ENCODE assay signal across 15 mouse cellular contexts in genomic region chr7:19755008-19755407, GRCm38 (mm10). TPM values are rescaled to one million over a fixed set of nuclear protein-coding genes. Genes with fewer than 3 reads are reported as not detected.
A peak's percentile ranks its signal among the peaks of the same experiment; 100 is the strongest.
DNase-seq lines count a peak whose midpoint lies in the region; ATAC-seq and TF ChIP-seq lines count a peak whose summit lies in the region.
"Had no signal": no experiment of that assay in that cellular context is flagged by ENCODE, and none has a peak within 500 bp of the region (broad histone marks: within the 10 kb centered on the region; RNA-seq: fewer than 3 reads in every experiment).

No protein-coding gene starts in this region.

- peaks cover 5% of the 10 kb centered on the region for H3K4me1 ChIP-seq in ES-Bruce4 (ENCODE audit: control insufficient read depth, insufficient read depth, low read length)
- peaks cover 22% of the 10 kb centered on the region for H3K4me1 ChIP-seq in intestine, embryonic 16.5 days (ENCODE audit: control insufficient read depth, insufficient read depth, low read length)
- no peaks in the 10 kb centered on the region for H3K4me1 ChIP-seq in thymus, adult 2 months (replicated peaks; ENCODE audit: control insufficient read depth, insufficient read depth, low read length)
- peaks cover 4% of the 10 kb centered on the region; the same call in 1 of the 2 replicates for H3K4me1 ChIP-seq in forebrain, postnatal 0 days (ENCODE audit: insufficient read depth)

- H3K36me3 ChIP-seq in ES-Bruce4 (ENCODE audit: control insufficient read depth, insufficient read depth, low read length, poor library complexity, severe bottlenecking) = peaks cover 10% of the 10 kb centered on the region
- peaks cover 3% of the 10 kb centered on the region; the same call in 1 of the 2 replicates for H3K36me3 ChIP-seq in intestine, embryonic 16.5 days (ENCODE audit: control insufficient read depth, insufficient read depth, low read length)
- no peaks in the 10 kb centered on the region for H3K36me3 ChIP-seq in thymus, adult 2 months (ENCODE audit: control insufficient read depth, insufficient read depth, low read length)
- no peaks in the 10 kb centered on the region; the same call in 1 of the 2 replicates for H3K36me3 ChIP-seq in forebrain, postnatal 0 days (ENCODE audit: insufficient read depth)
- H3K36me3 ChIP-seq: neural tube, embryonic 12.5 days had no signal

- peak overlapping the region; percentile 57; the same call in 1 of the 2 replicates for H3K27ac ChIP-seq in layer of hippocampus, adult 2 months
- no peak overlapping the region for H3K27ac ChIP-seq in ES-Bruce4 (ENCODE audit: insufficient read depth, low read length)
- H3K27ac ChIP-seq in intestine, embryonic 16.5 days (ENCODE audit: low read length) = peak overlapping the region; percentile 72
- no peak overlapping the region for H3K27ac ChIP-seq in thymus, adult 2 months (ENCODE audit: control insufficient read depth, insufficient read depth, low read length)
- H3K27ac ChIP-seq in forebrain, postnatal 0 days (ENCODE audit: low read depth, low read length) = no peak overlapping the region
- H3K27ac ChIP-seq: neural tube, embryonic 12.5 days had no signal

- TF ChIP-seq EP300 in ES-Bruce4 (IDR thresholded peaks at IDR 0.05; ENCODE audit: insufficient read depth, low read depth, low read length) = no peak

- ATAC-seq in intestine, embryonic 16.5 days = no peak
- no peak for ATAC-seq in forebrain, postnatal 0 days
- ATAC-seq: hindbrain, postnatal 0 days had no signal

- H3K4me3 ChIP-seq in layer of hippocampus, adult 2 months = no peak overlapping the region
- no peak overlapping the region for H3K4me3 ChIP-seq in ES-Bruce4 (ENCODE audit: low read depth, low read length)
- H3K4me3 ChIP-seq in intestine, embryonic 16.5 days (ENCODE audit: low read length) = no peak overlapping the region
- no peak overlapping the region for H3K4me3 ChIP-seq in thymus, adult 2 months (ENCODE audit: control insufficient read depth, insufficient read depth, low read length)
- no peak overlapping the region for H3K4me3 ChIP-seq in forebrain, postnatal 0 days (ENCODE audit: low read depth, low read length)
- H3K4me3 ChIP-seq: neural tube, embryonic 12.5 days had no signal

- 73% methylated on average over 2 of the region's 2 CpGs for WGBS in intestine, embryonic 16.5 days
- WGBS in thymus, adult 2 months = 90% methylated on average over 2 of the region's 2 CpGs
- WGBS in forebrain, postnatal 0 days = 83% methylated on average over 2 of the region's 2 CpGs

- TF ChIP-seq CTCF in layer of hippocampus, adult 2 months (conservative IDR thresholded peaks at IDR 0.05) = peak; percentile 39
- peak; percentile 55 for TF ChIP-seq CTCF in ES-Bruce4 (IDR thresholded peaks at IDR 0.05; ENCODE audit: low read depth, low read length)
- no peak for TF ChIP-seq CTCF in thymus, adult 2 months (IDR thresholded peaks at IDR 0.05; ENCODE audit: borderline replicate concordance, control insufficient read depth, extremely low read depth, insufficient read depth, low read length, poor library complexity)
- TF ChIP-seq CTCF in forebrain, postnatal 0 days (IDR thresholded peaks at IDR 0.05; ENCODE audit: low read depth) = no peak

- TF ChIP-seq POLR2A in ES-Bruce4 (IDR thresholded peaks at IDR 0.05; ENCODE audit: insufficient read depth, low read length) = no peak
- no peak for TF ChIP-seq POLR2A in thymus, adult 2 months (IDR thresholded peaks at IDR 0.05; ENCODE audit: control insufficient read depth, extremely low read depth, insufficient read depth, low read length, poor library complexity)

- DNase-seq in heart, adult 11 months = peak; percentile 94
- DNase-seq in heart, adult 9 months (ENCODE audit: low spot score in 2 of 2) = no peak
- no peak for DNase-seq in layer of hippocampus, adult 2 months (ENCODE audit: low spot score in 2 of 2)
- no peak for DNase-seq in layer of hippocampus, adult 9-10 months (ENCODE audit: low spot score)
- no peak for DNase-seq in thymus, adult 2 months
- DNase-seq in forebrain, postnatal 0 days = no peak
- DNase-seq: cerebellum, adult 18-20 months; layer of hippocampus, adult 9-11 months; left cerebral cortex, postnatal 4 days; retina, postnatal 1 day had no signal

- no peak overlapping the region for H3K4me2 ChIP-seq in intestine, embryonic 16.5 days (ENCODE audit: low read depth, low read length)
- no peak overlapping the region for H3K4me2 ChIP-seq in forebrain, postnatal 0 days (ENCODE audit: low read depth)
- H3K4me2 ChIP-seq: neural tube, embryonic 12.5 days had no signal

- no peak overlapping the region for H3K9ac ChIP-seq in ES-Bruce4 (ENCODE audit: low read depth, poor library complexity, severe bottlenecking)
- H3K9ac ChIP-seq in intestine, embryonic 16.5 days (ENCODE audit: low read depth, low read length) = no peak overlapping the region
- no peak overlapping the region for H3K9ac ChIP-seq in forebrain, postnatal 0 days
- H3K9ac ChIP-seq: neural tube, embryonic 12.5 days had no signal

- no peaks in the 10 kb centered on the region for H3K9me3 ChIP-seq in ES-Bruce4 (replicated peaks; ENCODE audit: control insufficient read depth, insufficient read depth, low read length, poor library complexity, severe bottlenecking)
- no peaks in the 10 kb centered on the region for H3K9me3 ChIP-seq in intestine, embryonic 16.5 days (ENCODE audit: control insufficient read depth, low read length)
- H3K9me3 ChIP-seq in forebrain, postnatal 0 days (ENCODE audit: low read length) = no peaks in the 10 kb centered on the region
- H3K9me3 ChIP-seq: neural tube, embryonic 12.5 days had no signal

- no peaks in the 10 kb centered on the region for H3K27me3 ChIP-seq in ES-Bruce4 (ENCODE audit: control insufficient read depth, insufficient read depth, low read length, poor library complexity, severe bottlenecking)
- H3K27me3 ChIP-seq in intestine, embryonic 16.5 days (replicated peaks; ENCODE audit: control insufficient read depth, insufficient read depth, low read length) = no peaks in the 10 kb centered on the region
- no peaks in the 10 kb centered on the region; the same call in 1 of the 2 replicates for H3K27me3 ChIP-seq in thymus, adult 2 months (ENCODE audit: control insufficient read depth, insufficient read depth, low read length)
- H3K27me3 ChIP-seq in forebrain, postnatal 0 days (ENCODE audit: insufficient read depth, low read length) = no peaks in the 10 kb centered on the region
- H3K27me3 ChIP-seq: neural tube, embryonic 12.5 days had no signal

RNA-seq across cellular contexts. Expression of gene Nectin2, which starts 4.7 kb away (rescaled TPM):
- total RNA-seq in layer of hippocampus, adult 2 months (2021) = 1 to 10 TPM; 4.5 to 5.9 TPM
- polyA plus RNA-seq in ES-Bruce4 (2011; ENCODE audit: insufficient read depth, insufficient read length, low read depth, missing spikeins) = 86.7 and 97.9 TPM in 2 replicates
- 143 and 149 TPM in 2 replicates for polyA plus RNA-seq in intestine, embryonic 16.5 days (2015; fragmentation: Nextera tagmentation; extraction: Ambion mirVana)
- polyA plus RNA-seq in thymus, adult 2 months (2012; rRNA removed) = 10.0 and 11.4 TPM in 2 replicates
- 44.2 and 44.7 TPM in 2 replicates for total RNA-seq in forebrain, postnatal 0 days (2014; rRNA removed)
- 47.2 and 48.7 TPM in 2 replicates for polyA plus RNA-seq in forebrain, postnatal 0 days (2015; fragmentation: Nextera tagmentation; extraction: Ambion mirVana)

RNA-seq across cellular contexts. Expression of gene Bcam, which starts 15.8 kb away (rescaled TPM):
- total RNA-seq in layer of hippocampus, adult 2 months (2021) = 10 to 100 TPM in 1 of 2 experiments, 1 to 10 TPM in 1; 9.2 to 14.8 TPM
- polyA plus RNA-seq in ES-Bruce4 (2011; ENCODE audit: insufficient read depth, insufficient read length, low read depth, missing spikeins) = 138 and 154 TPM in 2 replicates
- polyA plus RNA-seq in intestine, embryonic 16.5 days (2015; fragmentation: Nextera tagmentation; extraction: Ambion mirVana) = 58.7 and 62.7 TPM in 2 replicates
- polyA plus RNA-seq in thymus, adult 2 months (2012; rRNA removed) = 36.4 and 55.5 TPM in 2 replicates
- total RNA-seq in forebrain, postnatal 0 days (2014; rRNA removed) = 12.2 and 19.5 TPM in 2 replicates
- 10.9 and 12.7 TPM in 2 replicates for polyA plus RNA-seq in forebrain, postnatal 0 days (2015; fragmentation: Nextera tagmentation; extraction: Ambion mirVana)

RNA-seq across cellular contexts. Expression of gene Tomm40, which starts 39.8 kb away (rescaled TPM):
- total RNA-seq in layer of hippocampus, adult 2 months (2021) = 100 to 1,000 TPM; 110 TPM
- 68.2 TPM in 2 replicates for polyA plus RNA-seq in ES-Bruce4 (2011; ENCODE audit: insufficient read depth, insufficient read length, low read depth, missing spikeins)
- polyA plus RNA-seq in intestine, embryonic 16.5 days (2015; fragmentation: Nextera tagmentation; extraction: Ambion mirVana) = 143 and 157 TPM in 2 replicates
- 109 and 120 TPM in 2 replicates for polyA plus RNA-seq in thymus, adult 2 months (2012; rRNA removed)
- 98.9 and 113 TPM in 2 replicates for total RNA-seq in forebrain, postnatal 0 days (2014; rRNA removed)
- polyA plus RNA-seq in forebrain, postnatal 0 days (2015; fragmentation: Nextera tagmentation; extraction: Ambion mirVana) = 146 and 147 TPM in 2 replicates

RNA-seq across cellular contexts. Expression of gene Cblc, which starts 41.6 kb away (rescaled TPM):
- not detected for total RNA-seq in layer of hippocampus, adult 2 months (2021)
- 17.1 and 23.2 TPM in 2 replicates for polyA plus RNA-seq in ES-Bruce4 (2011; ENCODE audit: insufficient read depth, insufficient read length, low read depth, missing spikeins)
- polyA plus RNA-seq in intestine, embryonic 16.5 days (2015; fragmentation: Nextera tagmentation; extraction: Ambion mirVana) = 32.6 and 42.1 TPM in 2 replicates
- 2.4 and 2.8 TPM in 2 replicates for polyA plus RNA-seq in thymus, adult 2 months (2012; rRNA removed)
- 0.38 and 1.1 TPM in 2 replicates for total RNA-seq in forebrain, postnatal 0 days (2014; rRNA removed)
- polyA plus RNA-seq in forebrain, postnatal 0 days (2015; fragmentation: Nextera tagmentation; extraction: Ambion mirVana) = 0.67 and 0.84 TPM in 2 replicates
- total RNA-seq: hindbrain, postnatal 0 days had no signal
- polyA plus RNA-seq: midbrain, embryonic 14.5 days had no signal

RNA-seq across cellular contexts. Expression of gene Apoe, which starts 56.0 kb away (rescaled TPM):
- 1,000 to 10,000 TPM; 2,242 to 2,264 TPM for total RNA-seq in layer of hippocampus, adult 2 months (2021)
- 1,030 and 1,048 TPM in 2 replicates for polyA plus RNA-seq in ES-Bruce4 (2011; ENCODE audit: insufficient read depth, insufficient read length, low read depth, missing spikeins)
- 314 and 355 TPM in 2 replicates for polyA plus RNA-seq in intestine, embryonic 16.5 days (2015; fragmentation: Nextera tagmentation; extraction: Ambion mirVana)
- 1,583 and 2,086 TPM in 2 replicates for polyA plus RNA-seq in thymus, adult 2 months (2012; rRNA removed)
- 1,116 and 1,436 TPM in 2 replicates for total RNA-seq in forebrain, postnatal 0 days (2014; rRNA removed)
- 1,283 and 1,495 TPM in 2 replicates for polyA plus RNA-seq in forebrain, postnatal 0 days (2015; fragmentation: Nextera tagmentation; extraction: Ambion mirVana)

Comparison
In these comparisons a context has a peak if more than half of its experiments do, and no peak if none do; other contexts are left out.
1. H3K27ac ChIP-seq: peak in layer of hippocampus, adult 2 months (single experiment) and intestine, embryonic 16.5 days (single experiment); none in ES-Bruce4 (single experiment), thymus, adult 2 months (single experiment) and forebrain, postnatal 0 days (single experiment).
2. CTCF ChIP-seq: peak in layer of hippocampus, adult 2 months (single experiment) and ES-Bruce4 (single experiment); none in thymus, adult 2 months (single experiment) and forebrain, postnatal 0 days (single experiment).